Mouse (Mus musculus): Measurements from ENCODE around the gene Ube2r2.

GRCm38 (mm10) chr4:41089705-41090104, 45.8 kb upstream of the Ube2r2 start:
- TF ChIP-seq CTCF (IDR thresholded peaks at IDR 0.05; ENCODE audit: insufficient read depth, low read length) (no peak), POLR2A (IDR thresholded peaks at IDR 0.05; ENCODE audit: borderline replicate concordance, extremely low read depth, low read depth, low read length) (no peak)
